ENCODE assay signal across 15 mouse cellular contexts in the genomic region with DNA sequence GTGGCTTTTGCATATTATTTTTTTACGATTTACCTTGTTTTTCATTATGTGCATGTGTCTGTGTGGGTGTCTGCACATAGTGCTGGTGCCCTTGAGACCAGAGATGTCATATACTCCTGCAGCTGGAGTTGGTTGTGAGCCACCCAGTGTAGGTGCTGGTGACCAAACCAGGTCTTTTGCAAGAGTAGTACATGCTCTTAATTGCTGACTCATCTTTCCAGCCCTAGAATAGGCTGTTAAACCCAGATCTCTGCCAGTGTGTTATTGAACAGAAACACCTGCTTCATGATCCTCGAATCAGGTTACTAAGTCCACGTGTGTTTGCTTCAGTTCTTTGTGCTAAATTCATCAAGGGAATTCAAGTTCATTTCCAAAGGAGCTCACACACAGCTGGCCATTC.
"Had no signal": no experiment of that assay in that cellular context is flagged by ENCODE, and none has a peak within 500 bp of the region (broad histone marks: within the 10 kb centered on the region; RNA-seq: fewer than 3 reads in every experiment).

No protein-coding gene starts in this region.

- H3K4me1 ChIP-seq: midbrain, embryonic 10.5 days; midbrain, embryonic 12.5 days; neural tube, embryonic 12.5 days; stomach, embryonic 15.5 days had no signal

- H3K4me2 ChIP-seq: lung, embryonic 14.5 days; midbrain, embryonic 12.5 days; neural tube, embryonic 12.5 days; stomach, embryonic 15.5 days had no signal

- H3K27ac ChIP-seq: midbrain, embryonic 10.5 days; midbrain, embryonic 12.5 days; neural tube, embryonic 12.5 days; stomach, embryonic 15.5 days; stomach, postnatal 0 days had no signal

- H3K9me3 ChIP-seq: midbrain, embryonic 10.5 days; midbrain, embryonic 12.5 days; neural tube, embryonic 12.5 days; stomach, embryonic 15.5 days had no signal

- H3K9ac ChIP-seq: lung, embryonic 14.5 days; midbrain, embryonic 12.5 days; neural tube, embryonic 12.5 days; stomach, embryonic 15.5 days had no signal

- DNase-seq: lung, adult 18-20 months; lung, embryonic 14.5 days; lung, postnatal 10 days; lung, postnatal 4 days; midbrain, embryonic 14.5 days; right cerebral cortex, postnatal 14 days; thymus, adult 2 months; thymus, postnatal 25 days; thymus, postnatal 4 days had no signal

- H3K27me3 ChIP-seq: midbrain, embryonic 12.5 days; neural tube, embryonic 12.5 days; stomach, embryonic 15.5 days had no signal

- H3K4me3 ChIP-seq: midbrain, embryonic 10.5 days; midbrain, embryonic 12.5 days; neural tube, embryonic 12.5 days; stomach, embryonic 15.5 days had no signal

- ATAC-seq: midbrain, embryonic 16.5 days had no signal
